Mouse (Mus musculus): ENCODE measurements at regions not wholly inside any gene's neighbourhood (a gene's known extent, or its start where the extent isn't known, plus 50 kb on each side); places are given as distances from the start of the nearest gene placed in this dataset.

- Histone ChIP-seq H3K9me3 (replicated peaks; ENCODE audit: low read length) (no peaks in the 10 kb centered on the region), H3K27ac (ENCODE audit: insufficient read depth, low read depth) (no peak overlapping the region), H3K4me1 (ENCODE audit: control insufficient read depth in 1 of 2, insufficient read depth in 2 of 2) (no peaks in the 10 kb centered on the region), H3K4me3 (replicated peaks in 1 of 3; ENCODE audit: low read depth in 2 of 3, low read length in 2 of 3, poor library complexity in 1 of 3) (no peak overlapping the region), H3K9ac (ENCODE audit: insufficient read depth, low read depth) (no peak overlapping the region), H3K79me2 (replicated peaks; ENCODE audit: control insufficient read depth, extremely low read depth, insufficient read depth, poor library complexity, severe bottlenecking) (no peaks in the 10 kb centered on the region), H3K4me2 (ENCODE audit: insufficient read depth, low read depth, poor library complexity, severe bottlenecking) (no peak overlapping the region), H3K36me3 (replicated peaks in 1 of 2; ENCODE audit: control insufficient read depth in 1 of 2, insufficient read depth in 1 of 2, low read length in 1 of 2) (no peaks in the 10 kb centered on the region), H3K27me3 (replicated peaks) (no peaks in the 10 kb centered on the region)
- DNase-seq (ENCODE audit: extremely low read depth): no peak
- dilution Hi-C loops (cut with MboI; ENCODE audit: extremely low pct_ligation_motif_present, extremely low pct_unique_long_range_greater_than_20kb, low sequenced_read_pairs): no loop called here
- TF ChIP-seq POLR2A (IDR thresholded peaks at IDR 0.05; ENCODE audit: low read depth, low read length) (no peak), TBP (conservative IDR thresholded peaks at IDR 0.05; ENCODE audit: low read depth, low read length) (no peak), ELF1 (IDR thresholded peaks at IDR 0.05; ENCODE audit: low read depth, low read length) (no peak)
- in situ Hi-C loops (cut with MboI; ENCODE audit: low pct_ligation_motif_present, low pct_unique_long_range_greater_than_20kb, low sequenced_read_pairs): loop anchor here (25.0 kb wide), 1 partner anchor 228 kb away; no protein-coding TSS in a partner anchor
These were observed 160.7 kb downstream of the Moxd1 start for GRCm38 (mm10) chr10:24384061-24384460.

GRCm38 (mm10) chr10:24388229-24388628, 164.9 kb downstream of the Moxd1 start:
- Histone ChIP-seq H3K4me1 (ENCODE audit: control insufficient read depth in 1 of 2, insufficient read depth in 2 of 2) (no peaks in the 10 kb centered on the region), H3K9ac (ENCODE audit: insufficient read depth, low read depth) (no peak overlapping the region), H3K79me2 (replicated peaks; ENCODE audit: control insufficient read depth, extremely low read depth, insufficient read depth, poor library complexity, severe bottlenecking) (no peaks in the 10 kb centered on the region), H3K9me3 (replicated peaks; ENCODE audit: low read length) (no peaks in the 10 kb centered on the region), H3K4me2 (ENCODE audit: insufficient read depth, low read depth, poor library complexity, severe bottlenecking) (no peak overlapping the region), H3K4me3 (replicated peaks in 1 of 3; ENCODE audit: low read depth in 2 of 3, low read length in 2 of 3, poor library complexity in 1 of 3) (no peak overlapping the region), H3K27me3 (replicated peaks) (no peaks in the 10 kb centered on the region), H3K27ac (ENCODE audit: insufficient read depth, low read depth) (no peak overlapping the region), H3K36me3 (replicated peaks in 1 of 2; ENCODE audit: control insufficient read depth in 1 of 2, insufficient read depth in 1 of 2, low read length in 1 of 2) (no peaks in the 10 kb centered on the region)
- no peak for TF ChIP-seq TCF12 (IDR thresholded peaks at IDR 0.05; ENCODE audit: low read depth, low read length)
- no peak for TF ChIP-seq ZMIZ1 (IDR thresholded peaks at IDR 0.05; ENCODE audit: low read depth, low read length)
- no peak for TF ChIP-seq MEF2A (IDR thresholded peaks at IDR 0.05; ENCODE audit: borderline replicate concordance, low read depth, low read length)
- TF ChIP-seq SIN3A (IDR thresholded peaks at IDR 0.05; ENCODE audit: low read length): no peak
- no peak for TF ChIP-seq MAFK (IDR thresholded peaks at IDR 0.05; ENCODE audit: insufficient replicate concordance, low read length)
- TF ChIP-seq BHLHE40 (IDR thresholded peaks at IDR 0.05; ENCODE audit: low read depth, low read length): no peak
- TF ChIP-seq POLR2AphosphoS2 (IDR thresholded peaks at IDR 0.05; ENCODE audit: low read depth, low read length): no peak
- TF ChIP-seq USF1 (IDR thresholded peaks at IDR 0.05; ENCODE audit: low read depth, low read length): no peak
- TF ChIP-seq TBP (conservative IDR thresholded peaks at IDR 0.05; ENCODE audit: low read depth, low read length): no peak
- TF ChIP-seq ZNF384 (IDR thresholded peaks at IDR 0.05; ENCODE audit: low read depth, low read length): no peak
- DNase-seq (ENCODE audit: extremely low read depth): no peak
- in situ Hi-C loops (cut with MboI; ENCODE audit: low pct_ligation_motif_present, low pct_unique_long_range_greater_than_20kb, low sequenced_read_pairs) (loop anchor here (25.0 kb wide), 1 partner anchor 224 kb away; no protein-coding TSS in a partner anchor), dilution Hi-C loops (cut with MboI; ENCODE audit: extremely low pct_ligation_motif_present, extremely low pct_unique_long_range_greater_than_20kb, low sequenced_read_pairs) (no loop called here)

GRCm38 (mm10) chr10:24391039-24391438, 167.7 kb downstream of the Moxd1 start:
- dilution Hi-C loops (cut with MboI; ENCODE audit: extremely low pct_ligation_motif_present, extremely low pct_unique_long_range_greater_than_20kb, low sequenced_read_pairs): no loop called here
- Histone ChIP-seq H3K36me3 (replicated peaks in 1 of 2; ENCODE audit: control insufficient read depth in 1 of 2, insufficient read depth in 1 of 2, low read length in 1 of 2) (no peaks in the 10 kb centered on the region), H3K4me2 (ENCODE audit: insufficient read depth, low read depth, poor library complexity, severe bottlenecking) (no peak overlapping the region), H3K27ac (ENCODE audit: insufficient read depth, low read depth) (no peak overlapping the region), H3K27me3 (replicated peaks) (no peaks in the 10 kb centered on the region), H3K9ac (ENCODE audit: insufficient read depth, low read depth) (no peak overlapping the region), H3K4me1 (ENCODE audit: control insufficient read depth in 1 of 2, insufficient read depth in 2 of 2) (no peaks in the 10 kb centered on the region), H3K79me2 (replicated peaks; ENCODE audit: control insufficient read depth, extremely low read depth, insufficient read depth, poor library complexity, severe bottlenecking) (no peaks in the 10 kb centered on the region), H3K9me3 (replicated peaks; ENCODE audit: low read length) (no peaks in the 10 kb centered on the region), H3K4me3 (replicated peaks in 1 of 3; ENCODE audit: low read depth in 2 of 3, low read length in 2 of 3, poor library complexity in 1 of 3) (no peak overlapping the region)
- no peak for TF ChIP-seq MEF2A (IDR thresholded peaks at IDR 0.05; ENCODE audit: borderline replicate concordance, low read depth, low read length)
- TF ChIP-seq RAD21 (IDR thresholded peaks at IDR 0.05; ENCODE audit: low read depth, low read length): no peak
- TF ChIP-seq ZNF384 (IDR thresholded peaks at IDR 0.05; ENCODE audit: low read depth, low read length): no peak
- TF ChIP-seq IRF4 (IDR thresholded peaks at IDR 0.05; ENCODE audit: low read depth, low read length): no peak
- no peak for TF ChIP-seq ELF1 (IDR thresholded peaks at IDR 0.05; ENCODE audit: low read depth, low read length)
- TF ChIP-seq CHD2 (IDR thresholded peaks at IDR 0.05; ENCODE audit: low read length): no peak
- TF ChIP-seq USF1 (IDR thresholded peaks at IDR 0.05; ENCODE audit: low read depth, low read length): no peak
- no peak for TF ChIP-seq MAFK (IDR thresholded peaks at IDR 0.05; ENCODE audit: insufficient replicate concordance, low read length)
- TF ChIP-seq RCOR1 (conservative IDR thresholded peaks at IDR 0.05; ENCODE audit: low read depth, low read length): no peak
- TF ChIP-seq HCFC1 (IDR thresholded peaks at IDR 0.05; ENCODE audit: low read depth, low read length): no peak
- no peak for TF ChIP-seq CHD1 (IDR thresholded peaks at IDR 0.05; ENCODE audit: low read depth, low read length)
- no peak for TF ChIP-seq EP300 (IDR thresholded peaks at IDR 0.05; ENCODE audit: low read length)
- TF ChIP-seq JUND (conservative IDR thresholded peaks at IDR 0.05; ENCODE audit: low read depth, low read length): no peak
- TF ChIP-seq POLR2A (IDR thresholded peaks at IDR 0.05; ENCODE audit: low read depth, low read length): no peak
- no peak for TF ChIP-seq MAX (IDR thresholded peaks at IDR 0.05; ENCODE audit: low read length)
- TF ChIP-seq KAT2A (IDR thresholded peaks at IDR 0.05; ENCODE audit: insufficient replicate concordance, low read length): no peak
- TF ChIP-seq UBTF (IDR thresholded peaks at IDR 0.05; ENCODE audit: low read depth, low read length): no peak
- in situ Hi-C loops (cut with MboI; ENCODE audit: low pct_ligation_motif_present, low pct_unique_long_range_greater_than_20kb, low sequenced_read_pairs): loop anchor here (25.0 kb wide), 1 partner anchor 221 kb away; no protein-coding TSS in a partner anchor
- no peak for DNase-seq (ENCODE audit: extremely low read depth)

Data from CH12.LX (cell line).